Mouse (Mus musculus) urinary bladder, postnatal 36 days (tissue): ENCODE data around the gene Mrpl52.

Source experiments
- DNase-seq, 2 experiments: peaks; one replicate each; pipeline ENCODE4 v3.0.0; 2022; ENCODE audit warnings: low spot score in 2 of 2, mixed read lengths in 1 of 2

The Mrpl52 gene

GRCm38 (mm10) chr14:54412000-54412576 lies 14.6 kb upstream of the Mrpl52 start:
- DNase-seq: no peak

GRCm38 (mm10) chr14:54412629-54413170 lies 14.0 kb upstream of the Mrpl52 start:
- peak in 1 of 2 experiments; percentile 51 for DNase-seq

GRCm38 (mm10) chr14:54413877-54414700 lies 12.6 kb upstream of the Mrpl52 start:
- DNase-seq: peak; percentile 35 to 38

- no peak for DNase-seq
Observed at GRCm38 (mm10) chr14:54415241-54416020, 11.3 kb upstream of the Mrpl52 start.

GRCm38 (mm10) chr14:54416229-54416775 lies 10.4 kb upstream of the Mrpl52 start:
- DNase-seq: no peak

GRCm38 (mm10) chr14:54416830-54417229 lies 9.9 kb upstream of the Mrpl52 start:
- no peak for DNase-seq

- DNase-seq: no peak
Observed at GRCm38 (mm10) chr14:54417623-54418081, 9.1 kb upstream of the Mrpl52 start, which contains the start of gene Slc7a7. Gene Slc7a7 (minus strand): TSS chr14:54417780.

- DNase-seq: no peak
Observed at GRCm38 (mm10) chr14:54421014-54421413, 5.7 kb upstream of the Mrpl52 start.

- DNase-seq: no peak
Observed at GRCm38 (mm10) chr14:54423406-54423805, 3.3 kb upstream of the Mrpl52 start.

GRCm38 (mm10) chr14:54424634-54425033 lies 2.1 kb upstream of the Mrpl52 start:
- no peak for DNase-seq

GRCm38 (mm10) chr14:54425540-54425939 lies 1.2 kb upstream of the Mrpl52 start:
- no peak for DNase-seq

- no peak for DNase-seq
Observed at GRCm38 (mm10) chr14:54426003-54426688, 563 bp upstream of the Mrpl52 start.

- no peak for DNase-seq
Observed at GRCm38 (mm10) chr14:54427696-54428095, 987 bp downstream of the Mrpl52 start.

GRCm38 (mm10) chr14:54428421-54428820 lies 1.7 kb downstream of the Mrpl52 start:
- no peak for DNase-seq

- DNase-seq: no peak
Observed at GRCm38 (mm10) chr14:54429332-54430093, 2.8 kb downstream of the Mrpl52 start.

GRCm38 (mm10) chr14:54430406-54431145 lies 3.9 kb downstream of the Mrpl52 start:
- no peak for DNase-seq

- DNase-seq: peak; percentile 68 to 79
Observed at GRCm38 (mm10) chr14:54431334-54432077, 4.8 kb downstream of the Mrpl52 start, which contains the start of gene Mmp14. Gene Mmp14 (plus strand): TSS chr14:54431612.

- DNase-seq: peak in 1 of 2 experiments; percentile 39
Observed at GRCm38 (mm10) chr14:54432078-54432836, 5.5 kb downstream of the Mrpl52 start.
